Mouse (Mus musculus) MEL (cell line): ENCODE results near the gene Cacna1i. TPM values are rescaled to one million over a fixed set of nuclear protein-coding genes. Genes with fewer than 3 reads are reported as not detected.

Experiments
- DNase-seq: peaks from one replicate; pipeline ENCODE4 v3.0.0; 2011; ENCODE audit warnings: low read depth, low spot score
- H3K27ac ChIP-seq: 2 replicates; pipeline ENCODE4 v1.5.1; 2012; ENCODE audit warnings: low read depth, mild to moderate bottlenecking, control low read depth, low read length, moderate library complexity; ENCODE audit not compliant: control insufficient read depth
- H3K27me3 ChIP-seq, 2 experiments: fragments of 150-350 bp in 1 of 2; sonication (generic) in 1 of 2; 2 replicates each; pipeline ENCODE4 v1.6.1; 2012; ENCODE audit warnings: low read length in 2 of 2, mild to moderate bottlenecking in 2 of 2, improper control_type of control experiment in 1 of 2, moderate library complexity in 1 of 2; ENCODE audit not compliant: insufficient read depth in 2 of 2, control insufficient read depth in 1 of 2
- H3K36me3 ChIP-seq, 2 experiments: 2 replicates each; pipeline ENCODE4 v1.6.1; 2012 to 2014; ENCODE audit warnings: low read length in 2 of 2, improper control_type of control experiment in 1 of 2, inconsistent platforms in 1 of 2, mild to moderate bottlenecking in 1 of 2; ENCODE audit not compliant: insufficient read depth in 2 of 2, control insufficient read depth in 1 of 2
- H3K4me1 ChIP-seq, 2 experiments: fragments of 150-350 bp in 1 of 2; sonication (generic) in 1 of 2; 2 replicates each; pipeline ENCODE4 v1.6.1; 2012; ENCODE audit warnings: low read length in 2 of 2, improper control_type of control experiment in 1 of 2, mild to moderate bottlenecking in 1 of 2; ENCODE audit not compliant: insufficient read depth in 2 of 2, control insufficient read depth in 1 of 2
- H3K4me3 ChIP-seq, 2 experiments: fragments of 150-350 bp in 1 of 2; sonication (generic) in 1 of 2; 2 replicates each; pipeline ENCODE4 v1.5.1; 2012; ENCODE audit warnings: low read depth in 2 of 2, low read length in 2 of 2, mild to moderate bottlenecking in 2 of 2, moderate library complexity in 2 of 2, control low read depth in 1 of 2, improper control_type of control experiment in 1 of 2; ENCODE audit not compliant: control insufficient read depth in 1 of 2, insufficient read depth in 1 of 2
- H3K79me2 ChIP-seq: 2 replicates; pipeline ENCODE4 v1.6.1; 2012; ENCODE audit warnings: mild to moderate bottlenecking, low read length, moderate library complexity; ENCODE audit not compliant: control insufficient read depth, poor library complexity, insufficient read depth
- H3K9ac ChIP-seq: 2 replicates; pipeline ENCODE4 v1.6.1; 2012; ENCODE audit warnings: low read depth, mild to moderate bottlenecking, control low read depth, low read length, moderate library complexity; ENCODE audit not compliant: control insufficient read depth, poor library complexity, severe bottlenecking
- H3K9me3 ChIP-seq: fragments of 150-350 bp; sonication (generic); replicated peaks from 2 replicates; pipeline ENCODE4 v1.6.1; 2012; ENCODE audit warnings: mild to moderate bottlenecking, low read length, improper control_type of control experiment, moderate library complexity; ENCODE audit not compliant: insufficient read depth
- BHLHE40 ChIP-seq: IDR thresholded peaks from 2 replicates; pipeline ENCODE4 v1.6.1; 2012; ENCODE audit warnings: low read depth, mild to moderate bottlenecking, inconsistent platforms, low read length, improper control_type of control experiment, borderline replicate concordance
- E2F4 ChIP-seq: IDR thresholded peaks from 2 replicates; pipeline ENCODE4 v1.6.1; 2011; ENCODE audit warnings: low read depth, low read length, improper control_type of control experiment, borderline replicate concordance
- ELF1 ChIP-seq: IDR thresholded peaks from 2 replicates; pipeline ENCODE4 v1.6.1; 2014; ENCODE audit warnings: low read depth, mild to moderate bottlenecking, inconsistent platforms, low read length, improper control_type of control experiment, moderate library complexity
- EP300 ChIP-seq, 2 experiments: IDR thresholded peaks; 2 replicates each; pipeline ENCODE4 v1.6.1; 2011; ENCODE audit warnings: improper control_type of control experiment in 2 of 2, low read length in 2 of 2, low read depth in 1 of 2, mild to moderate bottlenecking in 1 of 2
- ETS1 ChIP-seq: IDR thresholded peaks from 2 replicates; pipeline ENCODE4 v1.6.1; 2012; ENCODE audit warnings: low read depth, mild to moderate bottlenecking, inconsistent platforms, low read length, improper control_type of control experiment, moderate library complexity
- GABPA ChIP-seq: IDR thresholded peaks from 2 replicates; pipeline ENCODE4 v1.6.1; 2012; ENCODE audit warnings: low read depth, mild to moderate bottlenecking, inconsistent platforms, low read length, improper control_type of control experiment, moderate library complexity
- GATA1 ChIP-seq: IDR thresholded peaks from 2 replicates; pipeline ENCODE4 v1.6.1; 2011; ENCODE audit warnings: low read depth, low read length, improper control_type of control experiment
- JUND ChIP-seq: IDR thresholded peaks from 2 replicates; pipeline ENCODE4 v1.6.1; 2011; ENCODE audit warnings: low read depth, mild to moderate bottlenecking, improper control_type of control experiment, low read length
- KAT2A ChIP-seq: conservative IDR thresholded peaks from 2 replicates; pipeline ENCODE4 v1.6.1; 2012; ENCODE audit warnings: low read depth, low read length, improper control_type of control experiment, inconsistent platforms
- MAFK ChIP-seq: IDR thresholded peaks from 2 replicates; pipeline ENCODE4 v1.6.1; 2011; ENCODE audit warnings: low read depth, mild to moderate bottlenecking, low read length, improper control_type of control experiment, borderline replicate concordance
- MAZ ChIP-seq: IDR thresholded peaks from 2 replicates; pipeline ENCODE4 v1.6.1; 2012; ENCODE audit warnings: low read depth, mild to moderate bottlenecking, inconsistent platforms, low read length, improper control_type of control experiment
- MEF2A ChIP-seq: IDR thresholded peaks from 2 replicates; pipeline ENCODE4 v1.6.1; 2014; ENCODE audit warnings: low read depth, mild to moderate bottlenecking, inconsistent platforms, low read length, improper control_type of control experiment; ENCODE audit not compliant: poor library complexity, insufficient replicate concordance, severe bottlenecking; ENCODE audit errors: extremely low read depth
- MXI1 ChIP-seq: IDR thresholded peaks from 2 replicates; pipeline ENCODE4 v1.6.1; 2011; ENCODE audit warnings: mild to moderate bottlenecking, low read depth, low read length, improper control_type of control experiment
- MYB ChIP-seq: IDR thresholded peaks from 2 replicates; pipeline ENCODE4 v1.6.1; 2011; ENCODE audit warnings: mild to moderate bottlenecking, low read depth, low read length, improper control_type of control experiment
- MYC ChIP-seq: IDR thresholded peaks from 2 replicates; pipeline ENCODE4 v1.6.1; 2011; ENCODE audit warnings: low read depth, mild to moderate bottlenecking, low read length, improper control_type of control experiment, moderate library complexity
- NRF1 ChIP-seq: IDR thresholded peaks from 2 replicates; pipeline ENCODE4 v1.6.1; 2014; ENCODE audit warnings: low read depth, mild to moderate bottlenecking, inconsistent platforms, low read length, improper control_type of control experiment, moderate library complexity; ENCODE audit not compliant: poor library complexity, insufficient read depth, severe bottlenecking
- POLR2AphosphoS2 ChIP-seq: IDR thresholded peaks from 2 replicates; pipeline ENCODE4 v1.6.1; 2011; ENCODE audit warnings: low read length, improper control_type of control experiment
- POLR2AphosphoS5 ChIP-seq: IDR thresholded peaks from 2 replicates; pipeline ENCODE4 v1.6.1; 2012; ENCODE audit warnings: low read depth, borderline replicate concordance, mild to moderate bottlenecking, inconsistent platforms, low read length, moderate library complexity, mixed read lengths
- RAD21 ChIP-seq: IDR thresholded peaks from 2 replicates; pipeline ENCODE4 v1.6.1; 2011; ENCODE audit warnings: mild to moderate bottlenecking, low read depth, low read length, improper control_type of control experiment
- RCOR1 ChIP-seq: IDR thresholded peaks from 2 replicates; pipeline ENCODE4 v1.6.1; 2012; ENCODE audit warnings: low read depth, mild to moderate bottlenecking, inconsistent platforms, low read length, improper control_type of control experiment
- SMC3 ChIP-seq: IDR thresholded peaks from 2 replicates; pipeline ENCODE4 v1.6.1; 2011; ENCODE audit warnings: low read depth, low read length, improper control_type of control experiment
- TAL1 ChIP-seq: IDR thresholded peaks from 2 replicates; pipeline ENCODE4 v1.6.1; 2012; ENCODE audit warnings: mild to moderate bottlenecking, inconsistent platforms, low read length, moderate library complexity, mixed read lengths
- TBP ChIP-seq: IDR thresholded peaks from 2 replicates; pipeline ENCODE4 v1.8.0; 2011; ENCODE audit warnings: low read depth, low read length, improper control_type of control experiment
- UBTF ChIP-seq: IDR thresholded peaks from 2 replicates; pipeline ENCODE4 v1.6.1; 2012; ENCODE audit warnings: low read depth, mild to moderate bottlenecking, inconsistent platforms, low read length, improper control_type of control experiment, moderate library complexity, borderline replicate concordance; ENCODE audit not compliant: insufficient read depth
- ZC3H11A ChIP-seq: IDR thresholded peaks from 2 replicates; pipeline ENCODE4 v1.6.1; 2012; ENCODE audit warnings: low read depth, mild to moderate bottlenecking, inconsistent platforms, low read length, improper control_type of control experiment
- ZKSCAN1 ChIP-seq: IDR thresholded peaks from 2 replicates; pipeline ENCODE4 v1.6.1; 2012; ENCODE audit warnings: low read depth, mild to moderate bottlenecking, inconsistent platforms, low read length, improper control_type of control experiment, moderate library complexity
- ZMIZ1 ChIP-seq: IDR thresholded peaks from 2 replicates; pipeline ENCODE4 v1.6.1; 2012; ENCODE audit warnings: low read depth, mild to moderate bottlenecking, inconsistent platforms, low read length, improper control_type of control experiment, moderate library complexity
- polyA plus RNA-seq, 2 experiments: library from polyadenylated mRNA; stranded (reverse) in 1 of 2; unstranded in 1 of 2; fragments of >175 nt in 1 of 2; fragments of >200 nt in 1 of 2; gene quantifications; 2 replicates each; pipeline versions ENCODE4 v1.2.1 to v1.2.4; 2012; ENCODE audit warnings: low replicate concordance in 2 of 2, low read depth in 1 of 2; ENCODE audit not compliant: insufficient read length in 2 of 2, insufficient read depth in 1 of 2, missing spikeins in 1 of 2
- total RNA-seq: library from RNA; depleted of rRNA; stranded (reverse); fragments of 300-350 nt; gene quantifications from 2 replicates; pipeline ENCODE4 v1.2.3, GENCODE M21; 2012

Cacna1i gene
- total and polyA plus RNA-seq, 3 experiments, result not detected

DNA sequence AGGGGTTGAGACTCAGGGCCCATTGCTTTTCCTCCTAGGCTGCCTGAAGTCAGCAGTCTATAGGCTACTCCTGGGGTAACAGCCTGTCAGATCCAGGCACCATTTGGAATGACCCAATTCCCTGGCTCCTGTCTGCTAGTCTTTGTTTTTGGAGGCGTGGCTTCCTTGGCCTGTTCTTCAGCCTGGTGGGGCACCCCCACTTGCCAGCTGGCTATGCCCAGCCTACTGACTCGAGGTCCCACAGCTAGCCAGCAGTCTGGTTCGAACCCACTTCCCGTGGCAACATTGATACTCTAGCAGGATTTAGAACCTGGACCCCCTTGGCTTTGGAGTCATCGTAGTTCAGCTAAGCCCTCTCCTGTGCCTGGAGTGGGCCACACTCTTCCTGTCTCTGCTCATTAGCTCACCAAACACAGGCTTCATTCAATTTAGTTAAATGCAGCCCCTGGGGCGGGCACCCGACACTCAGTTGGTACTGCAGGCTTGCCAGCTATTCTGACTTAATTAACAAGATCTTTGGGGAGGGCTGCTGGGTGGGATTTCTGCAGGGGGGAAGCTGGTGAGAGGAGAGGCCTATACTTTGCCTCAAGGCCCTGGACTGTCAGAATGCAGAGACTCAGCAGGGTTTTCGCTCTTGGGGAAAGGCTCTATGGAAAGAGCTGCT is 75.6 kb downstream of the Cacna1i start:
- no peak overlapping the region for H3K4me3 ChIP-seq
- DNase-seq, result no peak
- TF ChIP-seq GATA1, result no peak
- TF ChIP-seq ETS1, result no peak
- TF ChIP-seq POLR2AphosphoS5, result no peak
- TF ChIP-seq MXI1, result no peak
- no peak for TF ChIP-seq BHLHE40
- no peak for TF ChIP-seq TAL1
- no peak for TF ChIP-seq ZMIZ1
- no peak for TF ChIP-seq MYC
- no peak for TF ChIP-seq NRF1
- no peak for TF ChIP-seq E2F4
- TF ChIP-seq EP300 (IDR thresholded peaks at IDR 0.05; ENCODE audit: low read depth in 1 of 2, low read length in 2 of 2), result no peak
- TF ChIP-seq RAD21, result no peak
- no peak for TF ChIP-seq SMC3
- no peak for TF ChIP-seq MAFK
- no peak for TF ChIP-seq ELF1
- no peak for TF ChIP-seq MAZ
- no peak for TF ChIP-seq TBP
- H3K9ac ChIP-seq, result no peak overlapping the region
- H3K27ac ChIP-seq, result no peak overlapping the region
- no peaks in the 10 kb centered on the region for H3K79me2 ChIP-seq
- H3K27me3 ChIP-seq, result no peaks in the 10 kb centered on the region; a peak in 1 of 4 replicates
- H3K9me3 ChIP-seq, result no peaks in the 10 kb centered on the region
- H3K36me3 ChIP-seq, result no peaks in the 10 kb centered on the region
- H3K4me1 ChIP-seq, result no peaks in the 10 kb centered on the region

DNA sequence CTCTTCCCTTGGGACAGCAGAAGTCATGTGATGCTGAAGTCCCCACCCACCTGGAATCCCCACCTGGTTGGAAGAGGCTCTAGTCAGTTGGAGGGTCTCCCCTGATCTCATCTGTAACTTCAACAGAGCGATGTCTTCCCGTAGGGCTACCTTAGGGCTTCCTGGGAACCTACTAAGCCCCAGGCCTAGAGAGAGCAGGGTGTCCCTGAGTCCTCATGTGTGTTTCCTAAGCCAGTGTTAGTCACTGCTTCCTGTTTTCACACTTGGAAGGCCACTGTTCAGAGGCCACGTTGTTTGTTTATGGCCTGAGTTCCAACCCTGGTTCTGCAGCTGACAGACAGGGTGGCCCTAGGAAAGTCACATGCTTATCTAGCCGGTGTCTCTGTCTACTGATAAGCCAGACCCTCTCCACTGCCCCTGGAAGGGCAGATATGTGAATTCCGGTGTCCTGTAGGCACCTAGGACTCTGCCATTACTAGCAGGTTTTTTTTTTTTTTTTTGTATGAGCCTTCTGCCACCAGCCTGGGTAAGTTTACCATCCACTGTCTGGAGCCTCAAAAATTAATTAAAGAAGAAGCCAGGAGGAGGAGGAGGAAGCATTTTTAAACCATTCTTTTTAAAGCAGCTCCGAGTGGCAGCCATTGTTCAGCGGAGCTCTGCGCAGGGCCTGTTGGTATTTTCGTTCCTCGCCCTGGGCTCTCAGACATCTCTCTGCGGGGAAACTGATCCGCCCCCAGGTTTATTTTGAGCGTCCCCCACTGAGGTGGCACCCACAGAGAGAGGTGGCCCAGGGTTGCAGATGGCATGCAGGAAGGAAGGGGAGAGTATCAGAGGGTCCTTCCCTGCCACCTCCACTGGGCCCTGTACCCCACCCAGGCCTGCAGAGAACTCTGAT is 77.0 kb downstream of the Cacna1i start:
- Histone ChIP-seq H3K9ac (no peak overlapping the region), H3K36me3 (no peaks in the 10 kb centered on the region), H3K9me3 (no peaks in the 10 kb centered on the region), H3K4me3 (no peak overlapping the region), H3K4me1 (no peaks in the 10 kb centered on the region), H3K79me2 (no peaks in the 10 kb centered on the region), H3K27ac (no peak overlapping the region), H3K27me3 (no peaks in the 10 kb centered on the region)
- TF ChIP-seq EP300 (IDR thresholded peaks at IDR 0.05; ENCODE audit: low read depth in 1 of 2, low read length in 2 of 2) (no peak), MXI1 (no peak), BHLHE40 (no peak), TAL1 (no peak), GABPA (no peak), NRF1 (no peak), KAT2A (no peak), MEF2A (no peak), ZC3H11A (no peak), POLR2AphosphoS2 (no peak), UBTF (no peak), E2F4 (no peak), ZKSCAN1 (no peak), ELF1 (no peak), MYB (no peak), JUND (no peak), RCOR1 (no peak)
- peak; percentile 7 for DNase-seq
